Mouse (Mus musculus) intestine, postnatal 0 days (tissue): ENCODE results near the gene 4833439L19Rik. TPM values are rescaled to one million over a fixed set of nuclear protein-coding genes. Genes with fewer than 3 reads are reported as not detected.
"Not testable (repeated sequence)": the region's sequence is repeated elsewhere in the genome, so short reads cannot be mapped to it uniquely, and the experiment has no call there.

Source experiments
- ATAC-seq: fragments of 200-750 bp; cut with Nextera tagmentation; 2 replicates; pipeline ENCODE4 v1.8.0; 2017; ENCODE audit warnings: mild to moderate bottlenecking, moderate TSS enrichment, moderate library complexity
- H3K27ac ChIP-seq: fragments of 300-500 bp; sonication (generic); 2 replicates; pipeline ENCODE4 v1.5.1; 2014; ENCODE audit warnings: mild to moderate bottlenecking, low read depth, low read length, moderate library complexity
- H3K27me3 ChIP-seq: fragments of 300-500 bp; sonication (generic); replicated peaks from 2 replicates; pipeline ENCODE4 v1.6.1; 2014; ENCODE audit warnings: low read length, mixed read lengths; ENCODE audit not compliant: control insufficient read depth, insufficient read depth
- H3K36me3 ChIP-seq: fragments of 300-500 bp; sonication (generic); 2 replicates; pipeline ENCODE4 v1.6.1; 2014; ENCODE audit warnings: mild to moderate bottlenecking, moderate library complexity; ENCODE audit not compliant: control insufficient read depth, insufficient read depth
- H3K4me1 ChIP-seq: fragments of 300-500 bp; sonication (generic); replicated peaks from 2 replicates; pipeline ENCODE4 v1.6.1; 2014; ENCODE audit warnings: antibody characterized with exemption, low read length, mixed read lengths; ENCODE audit not compliant: control insufficient read depth, insufficient read depth
- H3K4me2 ChIP-seq: fragments of 300-500 bp; sonication (generic); replicated peaks from 2 replicates; pipeline ENCODE4 v1.6.1; 2014; ENCODE audit warnings: low read depth, mild to moderate bottlenecking, moderate library complexity
- H3K4me3 ChIP-seq: fragments of 300-500 bp; sonication (generic); 2 replicates; pipeline ENCODE4 v1.5.1; 2014; ENCODE audit warnings: low read depth, low read length
- H3K9ac ChIP-seq: fragments of 300-500 bp; sonication (generic); 2 replicates; pipeline ENCODE4 v1.6.1; 2014; ENCODE audit warnings: mild to moderate bottlenecking, low read depth, low read length
- H3K9me3 ChIP-seq: fragments of 300-500 bp; sonication (generic); 2 replicates; pipeline ENCODE4 v1.6.1; 2016; ENCODE audit warnings: mixed run types; ENCODE audit not compliant: control insufficient read depth
- CTCF ChIP-seq: sonication (generic); IDR thresholded peaks from 2 replicates; pipeline ENCODE4 v1.5.1; 2016; ENCODE audit warnings: low read depth, mild to moderate bottlenecking, control low read depth, antibody characterized with exemption, moderate library complexity
- WGBS: fragments of 180-500 bp; shearing (Covaris S2); extraction: QIAGEN DNeasy Blood & Tissue Kit; methylation state at CpG from one replicate; pipeline ENCODE4 v1.1.7; 2014; 5-methylcytosine and 5-hydroxymethylcytosine counted together
- polyA plus RNA-seq: library from polyadenylated mRNA; unstranded; fragments of >200 nt; fragmentation: Nextera tagmentation; extraction: Ambion mirVana; gene quantifications from 2 replicates; pipeline ENCODE4 v1.2.1, GENCODE M21; 2015

The 4833439L19Rik gene
- polyA plus RNA-seq, result 99.5 and 99.6 TPM in 2 replicates

DNA sequence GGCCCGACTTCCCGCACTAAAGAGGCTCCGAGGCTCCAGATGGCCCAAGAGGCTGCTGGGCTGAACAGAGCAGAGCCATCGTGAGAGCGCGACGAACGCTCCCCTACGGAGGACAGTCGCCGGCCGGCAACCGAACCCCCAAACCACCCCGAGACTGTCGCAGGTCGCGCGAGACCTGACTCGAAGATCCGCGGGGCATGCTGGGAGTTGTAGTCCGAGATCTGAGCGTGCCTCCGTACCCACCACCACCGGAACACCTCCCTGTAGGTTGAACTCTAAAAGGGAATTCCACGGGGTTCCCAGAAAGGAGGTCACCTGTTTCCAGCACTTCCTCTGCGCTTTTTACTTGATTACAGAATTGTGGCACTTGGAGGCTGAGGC, at the start of gene 4833439L19Rik:
Gene 4833439L19Rik (minus strand): TSS at position 235 of the 381 bp plus-strand sequence.
- ATAC-seq, result peak; percentile 90
- Histone ChIP-seq H3K9me3 (no peaks in the 10 kb centered on the region), H3K27me3 (no peaks in the 10 kb centered on the region), H3K4me1 (no peaks in the 10 kb centered on the region), H3K9ac (peak within 1 kb of the TSS; percentile 90), H3K36me3 (peaks cover 17% of the 10 kb centered on the region), H3K4me2 (peak within 1 kb of the TSS; percentile 80), H3K27ac (peak within 1 kb of the TSS; percentile 76), H3K4me3 (peak within 1 kb of the TSS; percentile 76)
- TF ChIP-seq CTCF, result no peak
- under 1% methylated on average over 27 of the region's 27 CpGs for WGBS

DNA sequence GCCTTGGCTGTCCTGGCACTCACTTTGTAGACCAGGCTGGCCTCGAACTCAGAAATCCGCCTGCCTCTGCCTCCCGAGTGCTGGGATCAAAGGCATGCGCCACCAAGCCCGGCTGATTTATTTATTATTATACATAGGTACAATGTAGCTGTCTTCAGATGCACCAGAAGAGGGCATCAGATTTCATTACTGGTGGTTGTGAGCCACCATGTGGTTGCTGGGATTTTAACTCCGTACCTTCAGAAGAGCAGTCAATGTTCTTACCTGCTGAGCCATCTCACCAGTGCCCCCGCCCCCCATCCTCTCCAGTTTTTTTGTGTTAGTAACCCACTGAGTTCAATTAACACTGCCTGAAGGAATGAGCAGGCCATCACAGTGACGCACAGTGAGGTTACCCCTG, 47.9 kb upstream of the 4833439L19Rik start:
- H3K9ac ChIP-seq, H3K4me2 ChIP-seq, H3K4me3 ChIP-seq, H3K9me3 ChIP-seq, H3K27ac ChIP-seq, H3K27me3 ChIP-seq, H3K36me3 ChIP-seq, ATAC-seq, H3K4me1 ChIP-seq: not testable (repeated sequence)
- peak; percentile 62 for TF ChIP-seq CTCF
- WGBS, result 82% methylated on average over 8 of the region's 8 CpGs

DNA sequence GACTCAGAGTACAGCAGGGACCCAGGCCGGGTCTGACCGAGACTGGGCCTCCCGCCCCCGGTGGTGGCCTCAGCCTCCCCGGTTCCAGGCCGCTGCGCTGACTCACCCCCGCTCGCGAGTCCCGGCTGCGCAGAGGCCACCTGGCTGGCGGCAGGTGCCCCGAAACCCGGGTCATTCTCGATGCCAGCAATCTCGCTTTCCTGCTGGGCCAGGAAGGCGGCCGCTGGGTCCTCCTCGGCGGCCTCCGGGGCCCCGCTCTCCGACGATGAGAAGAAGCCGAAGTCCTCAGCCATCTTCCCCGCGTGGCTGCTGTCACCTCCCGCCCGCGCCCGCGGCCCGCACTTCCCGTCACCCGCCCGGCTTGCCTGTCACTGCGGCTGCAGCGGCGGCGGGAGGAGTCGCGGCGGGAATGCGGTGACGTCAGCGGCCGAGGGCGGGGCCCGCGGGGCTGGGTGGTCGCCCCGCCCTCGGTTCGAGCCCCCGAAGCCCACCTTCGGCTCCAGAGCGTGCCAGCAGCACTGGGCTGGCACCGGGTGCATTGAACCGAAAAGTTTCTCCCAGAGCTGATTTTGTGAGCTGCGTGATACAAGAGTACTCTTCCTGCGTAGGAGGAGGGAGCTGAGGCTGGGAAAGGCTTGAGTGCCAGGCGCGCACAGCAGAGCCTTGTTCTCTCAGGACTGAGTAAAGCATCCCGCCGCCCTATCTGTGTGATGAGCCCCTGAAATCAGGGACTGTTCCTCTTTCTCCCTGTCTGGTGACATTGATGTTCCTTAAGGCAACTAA, 45.9 kb upstream of the 4833439L19Rik start, which contains the start of gene Cltb:
Gene Cltb (minus strand): TSS at position 373 of the 783 bp plus-strand sequence.
- peak; percentile 74 for ATAC-seq
- 0 out of 2 replicates have a peak, but pooled peaks cover 7% of the 10 kb centered on the region for H3K36me3 ChIP-seq
- peak within 1 kb of the TSS; percentile 88 for H3K27ac ChIP-seq
- H3K9ac ChIP-seq, result peak within 1 kb of the TSS; percentile 89
- no peak for TF ChIP-seq CTCF
- H3K27me3 ChIP-seq, result no peaks in the 10 kb centered on the region
- 0% methylated on average over 66 of the region's 66 CpGs for WGBS
- no peaks in the 10 kb centered on the region for H3K9me3 ChIP-seq
- H3K4me2 ChIP-seq, result peak within 1 kb of the TSS; percentile 89
- H3K4me3 ChIP-seq, result peak within 1 kb of the TSS; percentile 78
- no peaks in the 10 kb centered on the region; the same call in 1 of the 2 replicates for H3K4me1 ChIP-seq

DNA sequence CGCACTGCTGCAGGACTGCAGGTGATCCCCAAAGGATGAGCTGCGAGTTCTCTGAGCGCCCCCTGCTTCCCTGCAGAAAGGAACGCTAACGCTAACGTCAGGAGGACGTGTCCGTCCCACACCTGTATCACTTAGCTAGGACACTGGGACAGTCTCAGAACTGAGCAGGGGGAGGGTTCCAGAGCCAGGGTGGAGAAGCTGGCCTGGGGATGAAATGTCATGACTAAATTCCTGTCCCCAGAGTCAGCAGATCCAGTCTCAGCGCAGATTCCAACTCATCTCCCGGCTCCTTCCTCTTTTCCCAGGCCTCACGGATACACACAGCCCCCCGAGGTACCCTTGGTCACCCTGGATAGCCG, 45.4 kb upstream of the 4833439L19Rik start:
- Histone ChIP-seq H3K9ac (peak overlapping the region; percentile 89), H3K27ac (peak overlapping the region; percentile 88), H3K4me2 (peak overlapping the region; percentile 89), H3K36me3 (0 out of 2 replicates have a peak, but pooled peaks cover 7% of the 10 kb centered on the region), H3K27me3 (no peaks in the 10 kb centered on the region), H3K4me3 (peak overlapping the region; percentile 78), H3K4me1 (no peaks in the 10 kb centered on the region; the same call in 1 of the 2 replicates), H3K9me3 (no peaks in the 10 kb centered on the region)
- TF ChIP-seq CTCF, result peak; percentile 44
- peak; percentile 22; the same call in 1 of the 2 replicates for ATAC-seq
- WGBS, result 6% methylated on average over 13 of the region's 13 CpGs

DNA sequence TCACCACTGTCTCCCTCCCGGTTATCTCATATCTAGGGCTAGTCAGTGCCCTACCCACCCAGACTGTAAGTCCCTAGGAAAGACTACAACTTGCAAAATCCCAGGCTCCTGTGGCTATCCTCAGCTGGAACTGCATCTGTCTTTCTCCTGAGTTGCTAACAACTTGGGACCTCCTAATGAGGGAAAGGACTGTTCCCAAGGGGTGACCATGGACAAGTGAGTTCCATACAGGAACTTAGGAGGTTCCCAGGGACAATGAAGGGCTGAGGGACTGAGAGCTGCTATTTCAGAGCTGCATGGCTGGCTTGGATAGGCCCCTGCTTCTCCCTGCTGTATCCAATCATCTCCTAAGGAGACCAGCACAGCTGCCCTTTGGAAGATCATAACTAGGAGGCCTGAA, 44.1 kb upstream of the 4833439L19Rik start:
- H3K9me3 ChIP-seq, result no peaks in the 10 kb centered on the region
- 9% methylated on average over 1 of the region's 1 CpGs for WGBS
- no peak for ATAC-seq
- TF ChIP-seq CTCF, result no peak
- peak overlapping the region; percentile 42 for H3K27ac ChIP-seq
- H3K27me3 ChIP-seq, result no peaks in the 10 kb centered on the region
- H3K36me3 ChIP-seq, result 0 out of 2 replicates have a peak, but pooled peaks cover 7% of the 10 kb centered on the region
- peak overlapping the region; percentile 89 for H3K4me2 ChIP-seq
- no peak overlapping the region for H3K9ac ChIP-seq
- H3K4me1 ChIP-seq, result no peaks in the 10 kb centered on the region; the same call in 1 of the 2 replicates
- H3K4me3 ChIP-seq, result no peak overlapping the region

DNA sequence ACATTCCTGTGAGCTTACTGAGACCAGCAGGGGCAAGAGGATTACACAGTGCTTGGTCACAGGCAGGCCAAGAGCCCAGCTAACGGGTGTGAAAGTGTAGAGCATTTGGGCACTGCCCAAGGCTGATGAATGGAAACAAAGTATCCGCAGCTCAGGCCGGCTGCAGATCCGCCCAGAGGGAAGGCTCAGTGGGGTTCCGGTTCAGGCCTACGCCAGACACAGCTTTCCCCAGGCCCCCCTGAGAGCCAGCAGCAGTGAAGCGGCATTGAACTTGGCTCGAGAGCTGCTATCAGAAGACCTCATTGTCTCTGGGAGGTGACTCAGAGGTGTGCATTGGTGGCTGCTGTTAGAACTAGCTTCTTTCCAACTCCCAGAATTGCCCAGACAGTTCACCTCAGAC, 43.4 kb upstream of the 4833439L19Rik start:
- Histone ChIP-seq H3K4me3 (no peak overlapping the region), H3K4me2 (peak overlapping the region; percentile 89), H3K9ac (no peak overlapping the region), H3K4me1 (peaks cover 3% of the 10 kb centered on the region; the same call in 1 of the 2 replicates), H3K36me3 (0 out of 2 replicates have a peak, but pooled peaks cover 7% of the 10 kb centered on the region), H3K27me3 (no peaks in the 10 kb centered on the region), H3K27ac (no peak overlapping the region), H3K9me3 (no peaks in the 10 kb centered on the region)
- no peak for ATAC-seq
- TF ChIP-seq CTCF, result no peak
- 49% methylated on average over 8 of the region's 8 CpGs for WGBS
